Mouse (Mus musculus) forebrain, embryonic 13.5 days (tissue): ENCODE results near the gene Rps6kb1. TPM values are rescaled to one million over a fixed set of nuclear protein-coding genes. Genes with fewer than 3 reads are reported as not detected.

ENCODE experiments used
- ATAC-seq: fragments of 200-750 bp; cut with Nextera tagmentation; 2 replicates; pipeline ENCODE4 v1.8.0; 2017
- H3K27ac ChIP-seq: fragments of 300-500 bp; sonication (generic); 2 replicates; pipeline ENCODE4 v1.5.1; 2015; ENCODE audit warnings: inconsistent platforms, mild to moderate bottlenecking, moderate library complexity
- H3K27me3 ChIP-seq: fragments of 300-500 bp; sonication (generic); 2 replicates; pipeline ENCODE4 v1.6.1; 2015; ENCODE audit warnings: mild to moderate bottlenecking, inconsistent platforms
- H3K36me3 ChIP-seq: fragments of 300-500 bp; sonication (generic); 2 replicates; pipeline ENCODE4 v1.6.1; 2015; ENCODE audit warnings: mild to moderate bottlenecking, inconsistent platforms; ENCODE audit not compliant: poor library complexity, severe bottlenecking
- H3K4me1 ChIP-seq: fragments of 300-500 bp; sonication (generic); 2 replicates; pipeline ENCODE4 v1.6.1; 2015; ENCODE audit warnings: inconsistent platforms
- H3K4me2 ChIP-seq: fragments of 300-500 bp; sonication (generic); 2 replicates; pipeline ENCODE4 v1.6.1; 2015; ENCODE audit warnings: inconsistent platforms, mild to moderate bottlenecking, moderate library complexity
- H3K4me3 ChIP-seq: fragments of 300-500 bp; sonication (generic); 2 replicates; pipeline ENCODE4 v1.5.1; 2015; ENCODE audit warnings: mild to moderate bottlenecking, inconsistent platforms
- H3K9ac ChIP-seq: fragments of 300-500 bp; sonication (generic); 2 replicates; pipeline ENCODE4 v1.6.1; 2015; ENCODE audit warnings: mild to moderate bottlenecking, inconsistent platforms
- H3K9me3 ChIP-seq: fragments of 300-500 bp; sonication (generic); replicated peaks from 2 replicates; pipeline ENCODE4 v1.6.1; 2016; ENCODE audit warnings: inconsistent platforms
- WGBS: fragments of 180-500 bp; shearing (Covaris S2); methylation state at CpG from one replicate; pipeline ENCODE4 v1.1.7; 2015; 5-methylcytosine and 5-hydroxymethylcytosine counted together
- polyA plus RNA-seq: library from polyadenylated mRNA; unstranded; fragments of >200 nt; fragmentation: Nextera tagmentation; extraction: Ambion mirVana; gene quantifications from 2 replicates; pipeline ENCODE4 v1.2.1, GENCODE M21; 2015

Gene Rps6kb1
- polyA plus RNA-seq, 1 experiment from 2014 or later: 63.9 TPM

- H3K27ac ChIP-seq: no peak overlapping the region
- WGBS: 86% methylated on average over 9 of the region's 9 CpGs
- H3K9me3 ChIP-seq: no peaks in the 10 kb centered on the region
- no peak for ATAC-seq
- no peak overlapping the region for H3K4me3 ChIP-seq
- no peak overlapping the region for H3K4me2 ChIP-seq
- H3K36me3 ChIP-seq: peaks cover 8% of the 10 kb centered on the region; the same call in 1 of the 2 replicates
- H3K27me3 ChIP-seq: no peaks in the 10 kb centered on the region
- no peak overlapping the region for H3K9ac ChIP-seq
- peaks cover 8% of the 10 kb centered on the region; the same call in 1 of the 2 replicates for H3K4me1 ChIP-seq
Measured at GRCm38 (mm10) chr11:86570261-86570746, 25.7 kb upstream of the Rps6kb1 start.

- H3K27me3 ChIP-seq: no peaks in the 10 kb centered on the region
- no peak overlapping the region for H3K9ac ChIP-seq
- no peaks in the 10 kb centered on the region for H3K9me3 ChIP-seq
- no peak for ATAC-seq
- 74% methylated on average over 3 of the region's 3 CpGs for WGBS
- H3K4me2 ChIP-seq: no peak overlapping the region
- H3K36me3 ChIP-seq: peaks cover 8% of the 10 kb centered on the region; the same call in 1 of the 2 replicates
- H3K4me3 ChIP-seq: no peak overlapping the region
- H3K27ac ChIP-seq: no peak overlapping the region
- peaks cover 8% of the 10 kb centered on the region; the same call in 1 of the 2 replicates for H3K4me1 ChIP-seq
Measured at GRCm38 (mm10) chr11:86568425-86568824, 23.8 kb upstream of the Rps6kb1 start.

- no peak overlapping the region for H3K27ac ChIP-seq
- no peaks in the 10 kb centered on the region for H3K27me3 ChIP-seq
- H3K4me3 ChIP-seq: no peak overlapping the region
- ATAC-seq: no peak
- H3K9me3 ChIP-seq: no peaks in the 10 kb centered on the region
- H3K4me1 ChIP-seq: no peaks in the 10 kb centered on the region
- no peak overlapping the region for H3K4me2 ChIP-seq
- no peak overlapping the region for H3K9ac ChIP-seq
- WGBS: 88% methylated on average over 4 of the region's 4 CpGs
- peaks cover 23% of the 10 kb centered on the region for H3K36me3 ChIP-seq
Measured at GRCm38 (mm10) chr11:86558258-86558657, 13.7 kb upstream of the Rps6kb1 start.

DNA sequence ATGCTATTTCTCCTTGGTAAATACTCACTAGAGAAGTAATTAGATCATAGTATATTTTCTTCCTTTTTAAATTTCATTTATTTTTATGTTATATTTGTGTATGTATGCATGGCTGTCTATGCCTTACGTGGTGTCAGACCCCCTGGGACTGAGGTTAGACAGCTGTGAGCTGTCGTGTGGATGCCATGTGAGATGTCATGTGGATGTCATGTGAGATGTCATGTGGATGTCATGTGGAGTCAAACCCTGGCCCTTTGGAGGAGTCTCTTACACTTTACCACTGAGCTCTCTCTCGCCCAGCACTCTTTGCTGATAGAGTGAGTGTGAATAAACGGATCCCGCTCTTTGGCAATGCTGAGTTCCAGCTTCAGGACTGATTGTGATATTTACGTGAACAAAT is 8.9 kb upstream of the Rps6kb1 start:
- H3K4me3 ChIP-seq: no peak overlapping the region
- 94% methylated on average over 6 of the region's 6 CpGs for WGBS
- H3K9ac ChIP-seq: no peak overlapping the region

DNA sequence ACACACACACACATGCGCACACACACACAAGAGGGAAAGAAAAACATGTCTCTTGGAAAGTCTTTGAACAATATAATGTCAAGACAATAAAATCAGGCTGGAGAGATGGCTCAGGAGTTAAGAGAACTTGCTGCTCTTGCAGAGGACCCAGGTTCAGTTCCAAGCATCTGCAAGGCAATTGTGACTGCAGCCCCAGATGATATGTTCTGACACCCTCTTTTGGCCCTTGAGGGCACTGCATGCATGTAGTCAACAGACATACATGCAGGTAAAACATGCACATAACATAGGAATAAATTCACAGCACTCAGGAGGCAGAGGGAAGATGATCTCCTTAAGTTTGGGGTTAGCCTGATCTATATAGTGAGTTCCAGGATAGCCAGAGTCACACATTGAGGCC is 2.8 kb upstream of the Rps6kb1 start:
- Histone ChIP-seq H3K27ac (no peak overlapping the region), H3K36me3 (peaks cover 13% of the 10 kb centered on the region), H3K4me1 (peaks cover 21% of the 10 kb centered on the region), H3K27me3 (no peaks in the 10 kb centered on the region), H3K9ac (no peak overlapping the region), H3K9me3 (no peaks in the 10 kb centered on the region), H3K4me2 (no peak overlapping the region), H3K4me3 (no peak overlapping the region)
- WGBS: 97% methylated on average over 1 of the region's 1 CpGs
- ATAC-seq: no peak

More for the DNA sequence above, 8.9 kb upstream of the Rps6kb1 start:
- Histone ChIP-seq H3K4me1 (no peaks in the 10 kb centered on the region), H3K27me3 (no peaks in the 10 kb centered on the region), H3K9me3 (no peaks in the 10 kb centered on the region), H3K27ac (no peak overlapping the region), H3K4me2 (no peak overlapping the region), H3K36me3 (peaks cover 21% of the 10 kb centered on the region)
- no peak for ATAC-seq

DNA sequence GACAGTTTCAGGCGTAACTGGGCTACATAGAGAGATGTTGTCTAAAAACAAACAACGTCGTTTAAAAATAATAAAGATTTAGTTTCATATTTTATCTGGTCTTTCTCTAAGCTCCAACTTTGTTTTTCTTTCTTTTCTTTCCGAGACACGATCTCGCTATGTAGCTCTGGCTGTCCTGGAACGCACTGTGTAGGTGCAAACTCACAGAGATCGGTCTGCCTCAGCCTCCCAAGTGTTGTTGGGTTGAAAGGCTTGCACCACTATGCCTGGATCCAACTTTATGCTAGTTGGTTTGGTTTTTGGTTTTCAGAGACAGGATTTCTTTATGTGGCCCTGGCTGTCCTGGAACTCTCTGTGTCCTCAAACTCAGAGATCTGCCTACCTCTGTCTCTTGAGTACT is 951 bp upstream of the Rps6kb1 start:
- Histone ChIP-seq H3K4me1 (peaks cover 27% of the 10 kb centered on the region), H3K9ac (peak overlapping the region; percentile 49), H3K36me3 (peaks cover 13% of the 10 kb centered on the region), H3K4me3 (peak overlapping the region; percentile 97), H3K9me3 (no peaks in the 10 kb centered on the region), H3K27me3 (no peaks in the 10 kb centered on the region), H3K27ac (no peak overlapping the region), H3K4me2 (peak overlapping the region; percentile 90)
- ATAC-seq: no peak
- 81% methylated on average over 8 of the region's 8 CpGs for WGBS

- H3K4me1 ChIP-seq: peaks cover 27% of the 10 kb centered on the region
- H3K27ac ChIP-seq: peak overlapping the region; percentile 78
- under 1% methylated on average over 40 of the region's 50 CpGs for WGBS
- peak overlapping the region; percentile 97 for H3K4me3 ChIP-seq
- H3K9me3 ChIP-seq: no peaks in the 10 kb centered on the region
- peak overlapping the region; percentile 90 for H3K4me2 ChIP-seq
- peak overlapping the region; percentile 97 for H3K9ac ChIP-seq
- H3K36me3 ChIP-seq: peaks cover 3% of the 10 kb centered on the region; the same call in 1 of the 2 replicates
- H3K27me3 ChIP-seq: no peaks in the 10 kb centered on the region
- ATAC-seq: peak; percentile 49
Measured at GRCm38 (mm10) chr11:86543960-86544638, 506 bp downstream of the Rps6kb1 start.

DNA sequence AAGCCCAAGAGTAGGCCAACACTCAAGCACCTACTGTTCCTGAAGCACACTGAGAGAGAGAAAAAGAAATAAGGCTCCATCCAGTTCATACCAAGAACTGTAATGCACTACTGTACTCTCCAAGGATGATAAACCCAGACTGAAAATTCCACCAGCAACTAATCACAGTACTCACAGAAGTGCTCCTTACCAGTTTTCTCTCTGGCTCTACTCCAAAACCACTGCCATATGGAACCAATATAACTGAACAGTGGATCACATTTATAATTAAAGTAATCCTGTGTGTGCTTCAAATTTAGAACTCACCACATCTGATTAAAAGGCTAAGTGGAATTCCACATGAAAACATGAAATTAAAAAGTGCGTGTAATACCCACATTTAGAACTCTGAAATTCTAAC is 1.8 kb downstream of the Rps6kb1 start:
- H3K27ac ChIP-seq: no peak overlapping the region
- no peak overlapping the region for H3K9ac ChIP-seq
- no peak for ATAC-seq
- 0 out of 2 replicates have a peak, but pooled peaks cover 2% of the 10 kb centered on the region for H3K36me3 ChIP-seq
- WGBS: 96% methylated on average over 1 of the region's 1 CpGs
- no peak overlapping the region for H3K4me3 ChIP-seq
- no peak overlapping the region for H3K4me2 ChIP-seq
- no peaks in the 10 kb centered on the region for H3K27me3 ChIP-seq
- H3K4me1 ChIP-seq: peaks cover 27% of the 10 kb centered on the region
- no peaks in the 10 kb centered on the region for H3K9me3 ChIP-seq

- H3K9me3 ChIP-seq: no peaks in the 10 kb centered on the region
- 96% methylated on average over 2 of the region's 2 CpGs for WGBS
- H3K36me3 ChIP-seq: 0 out of 2 replicates have a peak, but pooled peaks cover 2% of the 10 kb centered on the region
- ATAC-seq: no peak
- no peaks in the 10 kb centered on the region for H3K27me3 ChIP-seq
- H3K4me3 ChIP-seq: no peak overlapping the region
- no peak overlapping the region for H3K27ac ChIP-seq
- H3K9ac ChIP-seq: no peak overlapping the region
- H3K4me1 ChIP-seq: peaks cover 25% of the 10 kb centered on the region
- H3K4me2 ChIP-seq: no peak overlapping the region
Measured at GRCm38 (mm10) chr11:86540476-86540845, 4.1 kb downstream of the Rps6kb1 start.

- no peak for ATAC-seq
- 94% methylated on average over 6 of the region's 6 CpGs for WGBS
- H3K4me2 ChIP-seq: no peak overlapping the region
- H3K9ac ChIP-seq: no peak overlapping the region
- H3K4me3 ChIP-seq: no peak overlapping the region
- no peaks in the 10 kb centered on the region for H3K27me3 ChIP-seq
- no peaks in the 10 kb centered on the region for H3K9me3 ChIP-seq
- H3K4me1 ChIP-seq: peaks cover 23% of the 10 kb centered on the region
- H3K27ac ChIP-seq: no peak overlapping the region
- H3K36me3 ChIP-seq: 0 out of 2 replicates have a peak, but pooled peaks cover 2% of the 10 kb centered on the region
Measured at GRCm38 (mm10) chr11:86539716-86540475, 4.7 kb downstream of the Rps6kb1 start.

- Histone ChIP-seq H3K4me2 (no peak overlapping the region), H3K27me3 (no peaks in the 10 kb centered on the region), H3K36me3 (peaks cover 8% of the 10 kb centered on the region), H3K4me3 (no peak overlapping the region), H3K4me1 (peaks cover 20% of the 10 kb centered on the region), H3K27ac (no peak overlapping the region), H3K9me3 (no peaks in the 10 kb centered on the region), H3K9ac (no peak overlapping the region)
- WGBS: 97% methylated on average over 4 of the region's 4 CpGs
- no peak for ATAC-seq
Measured at GRCm38 (mm10) chr11:86538786-86539185, 5.8 kb downstream of the Rps6kb1 start.

- Histone ChIP-seq H3K4me1 (no peaks in the 10 kb centered on the region), H3K9me3 (no peaks in the 10 kb centered on the region), H3K4me3 (no peak overlapping the region), H3K36me3 (peaks cover 33% of the 10 kb centered on the region), H3K27me3 (no peaks in the 10 kb centered on the region), H3K4me2 (no peak overlapping the region), H3K9ac (no peak overlapping the region), H3K27ac (no peak overlapping the region)
- WGBS: 94% methylated on average over 5 of the region's 5 CpGs
- ATAC-seq: no peak
Measured at GRCm38 (mm10) chr11:86534201-86534910, 10.2 kb downstream of the Rps6kb1 start.
